Mouse (Mus musculus): ENCODE results near the gene Ccdc102a.

The Ccdc102a gene

DNA sequence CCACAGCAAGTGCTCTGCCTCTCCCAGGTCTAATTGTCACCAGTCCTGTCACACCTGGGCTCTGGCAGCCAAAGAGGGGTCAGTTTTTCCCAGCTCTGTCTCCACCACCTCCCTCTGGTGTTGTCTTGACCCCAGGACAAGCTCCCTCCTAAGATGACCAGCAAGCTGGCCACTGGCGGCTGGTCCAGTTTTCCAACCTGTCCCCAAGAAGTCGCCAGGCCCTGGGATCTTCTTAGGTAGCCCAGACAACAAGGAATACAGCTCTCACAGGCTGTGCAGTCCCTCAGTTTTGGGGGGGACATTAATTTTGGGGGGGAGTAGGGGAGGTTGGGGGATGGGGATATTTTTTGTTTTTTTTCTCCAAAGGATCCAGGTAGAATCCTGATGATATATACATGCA, 45.3 kb downstream of the Ccdc102a start:
- no peak for DNase-seq

DNA sequence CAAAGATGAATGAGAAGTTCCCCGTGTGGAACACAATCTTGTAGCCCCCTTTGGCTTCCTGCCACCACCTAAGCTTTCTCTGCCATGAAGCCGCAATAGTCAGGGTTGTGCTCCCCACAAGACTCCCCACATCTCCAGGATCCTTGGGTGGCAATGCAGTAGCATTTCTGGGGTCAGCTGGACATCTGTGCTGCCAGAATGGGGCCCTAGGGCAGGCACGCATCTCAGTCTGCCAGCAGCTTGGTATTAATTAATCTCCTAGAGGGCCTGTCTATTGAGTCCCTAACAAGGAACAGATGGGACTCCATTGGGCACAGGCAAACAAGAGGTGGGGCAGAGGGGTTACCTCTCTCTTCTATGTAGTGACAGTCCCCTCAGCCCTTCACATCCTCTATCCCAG, 45.7 kb downstream of the Ccdc102a start:
- peak; percentile 29 to 63 for DNase-seq

DNA sequence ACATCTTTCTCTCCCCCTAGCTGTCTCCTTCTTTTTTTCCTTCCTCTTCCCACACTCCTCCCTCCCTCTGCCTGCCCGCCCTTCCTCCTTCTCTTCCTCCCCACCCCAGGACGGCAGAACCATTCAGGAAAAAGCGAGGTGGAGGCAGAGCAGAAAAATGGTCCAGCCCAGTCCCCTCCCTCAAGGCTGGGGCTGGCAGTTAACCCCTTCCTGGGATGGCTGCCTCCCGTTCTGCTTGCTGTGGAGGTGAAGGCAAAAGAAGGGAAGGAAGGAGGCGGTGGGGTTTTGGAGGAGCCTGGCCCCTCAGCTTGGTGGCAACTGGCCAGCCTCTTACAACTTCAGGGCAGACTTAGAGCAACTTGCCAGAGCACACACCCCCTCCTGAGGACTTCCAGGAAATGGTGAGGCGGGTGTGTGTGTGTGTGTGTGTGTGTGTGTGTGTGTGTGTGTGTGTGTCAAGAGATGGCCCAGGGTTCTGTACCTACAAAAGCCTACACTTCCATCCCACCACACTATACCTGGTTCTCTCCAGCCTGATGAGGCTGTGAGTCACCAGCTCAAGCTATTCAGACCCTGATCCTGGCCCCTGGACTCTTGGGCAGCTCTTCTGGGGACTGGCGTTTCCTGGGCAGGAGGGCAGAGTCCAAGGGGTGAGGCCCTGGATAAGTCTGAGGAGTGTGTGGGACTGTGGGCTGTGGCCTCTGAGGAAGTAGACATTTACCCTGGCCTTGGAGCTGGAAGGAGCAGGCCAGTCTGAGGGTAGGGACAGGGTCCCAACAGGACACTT, 46.6 kb downstream of the Ccdc102a start:
- DNase-seq = peak; percentile 70 to 93

DNA sequence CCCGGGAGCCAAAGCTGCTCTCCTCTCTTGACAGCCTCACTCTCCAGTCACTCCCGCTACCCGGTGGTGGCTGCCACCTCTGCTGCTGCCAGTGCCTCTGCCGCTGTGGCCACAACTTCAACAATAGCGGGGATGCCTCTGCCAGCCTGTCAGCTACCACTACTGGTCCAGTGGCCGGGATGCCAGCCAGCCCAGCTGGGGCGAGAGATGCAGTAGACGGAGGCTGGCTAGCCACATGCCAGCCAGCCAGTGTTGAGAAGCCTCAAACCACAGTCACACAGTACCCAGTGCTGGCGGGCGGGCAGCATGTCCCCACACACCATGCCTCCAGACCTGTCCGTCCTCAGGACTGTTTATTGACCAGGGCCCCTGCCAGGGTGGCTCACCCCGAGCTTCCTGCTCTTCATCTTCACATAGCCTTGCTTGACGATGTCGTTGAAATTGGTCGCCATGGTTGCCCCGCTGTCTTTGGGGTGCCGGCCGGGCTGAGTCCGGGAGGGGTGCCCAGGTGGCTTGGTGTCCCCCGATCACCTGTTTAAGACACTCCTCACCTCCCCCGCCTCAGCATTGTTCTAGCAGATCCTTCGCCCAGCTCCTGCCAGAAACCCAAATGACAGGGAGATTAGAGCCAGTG, 47.3 kb downstream of the Ccdc102a start:
- DNase-seq = peak; percentile 27 to 62

DNA sequence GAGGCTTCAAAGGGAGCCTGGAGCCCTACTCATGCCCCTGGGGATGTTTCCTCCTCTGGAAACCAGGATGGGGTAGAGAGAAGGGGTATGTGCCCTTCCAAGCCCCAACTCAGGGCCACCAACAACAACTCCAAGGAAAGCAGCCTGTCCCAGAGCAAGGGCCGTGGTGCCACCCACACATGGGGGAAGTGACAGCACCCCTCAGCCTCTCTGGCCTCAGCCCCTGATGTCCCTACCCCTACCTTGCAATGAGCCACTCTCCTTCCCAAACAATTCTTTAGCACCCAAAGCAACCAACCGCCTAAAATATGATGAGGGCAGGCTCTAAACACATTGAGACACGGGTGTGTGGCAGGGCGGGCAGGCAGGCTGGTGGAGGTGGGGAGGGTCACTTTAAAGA, 47.9 kb downstream of the Ccdc102a start:
- no peak for DNase-seq

DNA sequence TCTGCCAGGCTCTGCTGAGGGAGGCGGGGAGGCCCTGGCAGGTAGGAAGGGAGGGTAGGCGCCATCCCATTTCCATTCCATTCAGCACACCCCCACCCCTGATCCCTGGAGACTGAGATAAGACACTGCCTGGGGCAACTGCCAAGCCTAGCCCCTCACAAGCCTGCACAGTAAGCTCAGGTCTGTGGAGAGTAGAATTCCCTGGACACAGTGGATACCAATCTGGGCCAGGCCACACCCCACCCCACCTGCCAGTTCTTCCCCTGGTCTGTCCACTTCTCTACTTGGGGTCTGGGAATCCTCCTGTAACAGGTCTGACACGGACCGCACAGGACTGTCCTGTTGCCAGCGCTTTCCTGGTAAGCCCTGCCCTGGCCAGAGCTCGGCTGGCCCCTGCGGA, 48.8 kb downstream of the Ccdc102a start:
- DNase-seq = no peak

DNA sequence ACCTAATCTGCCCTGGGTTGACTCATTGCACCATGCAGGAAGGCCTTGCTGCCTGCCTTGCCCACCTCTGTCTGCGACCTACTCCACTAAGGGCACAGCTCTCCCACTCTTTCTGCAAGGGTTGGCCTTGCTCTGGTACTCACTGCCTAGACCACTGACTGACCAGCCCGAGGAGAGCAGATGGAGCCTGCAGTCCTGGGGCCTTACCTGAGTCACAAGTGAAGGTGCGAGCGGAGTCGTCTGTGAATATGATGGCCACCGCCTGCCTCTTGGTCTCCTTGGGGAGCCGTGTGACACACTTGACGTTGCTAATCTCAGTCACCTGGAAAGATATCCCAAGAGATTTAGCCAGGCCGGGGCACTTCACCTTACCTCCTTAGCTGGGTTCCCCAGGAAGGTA, 51.0 kb downstream of the Ccdc102a start:
- peak in 1 of 2 experiments; percentile 36 for DNase-seq

DNA sequence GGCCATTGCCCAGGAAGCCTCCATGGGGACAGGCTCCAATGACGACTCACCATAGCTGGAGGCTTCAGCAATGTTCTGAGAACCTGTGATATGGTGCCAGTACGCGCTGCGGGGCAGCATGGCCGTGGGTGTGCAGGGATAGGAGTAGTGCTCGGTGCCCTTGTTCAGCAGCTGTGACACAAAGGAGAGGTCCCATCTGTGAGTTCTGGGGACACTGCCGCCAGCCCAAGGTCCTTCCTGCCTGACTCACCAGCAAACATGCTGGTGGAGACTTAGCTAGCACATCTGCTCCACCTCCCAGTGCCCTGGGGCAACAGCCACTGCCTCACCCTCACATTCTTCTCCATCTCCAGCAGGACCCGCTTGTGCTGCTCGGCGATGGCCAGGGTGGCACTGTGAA, 52.6 kb downstream of the Ccdc102a start:
- peak in 1 of 2 experiments; percentile 32 for DNase-seq

DNA sequence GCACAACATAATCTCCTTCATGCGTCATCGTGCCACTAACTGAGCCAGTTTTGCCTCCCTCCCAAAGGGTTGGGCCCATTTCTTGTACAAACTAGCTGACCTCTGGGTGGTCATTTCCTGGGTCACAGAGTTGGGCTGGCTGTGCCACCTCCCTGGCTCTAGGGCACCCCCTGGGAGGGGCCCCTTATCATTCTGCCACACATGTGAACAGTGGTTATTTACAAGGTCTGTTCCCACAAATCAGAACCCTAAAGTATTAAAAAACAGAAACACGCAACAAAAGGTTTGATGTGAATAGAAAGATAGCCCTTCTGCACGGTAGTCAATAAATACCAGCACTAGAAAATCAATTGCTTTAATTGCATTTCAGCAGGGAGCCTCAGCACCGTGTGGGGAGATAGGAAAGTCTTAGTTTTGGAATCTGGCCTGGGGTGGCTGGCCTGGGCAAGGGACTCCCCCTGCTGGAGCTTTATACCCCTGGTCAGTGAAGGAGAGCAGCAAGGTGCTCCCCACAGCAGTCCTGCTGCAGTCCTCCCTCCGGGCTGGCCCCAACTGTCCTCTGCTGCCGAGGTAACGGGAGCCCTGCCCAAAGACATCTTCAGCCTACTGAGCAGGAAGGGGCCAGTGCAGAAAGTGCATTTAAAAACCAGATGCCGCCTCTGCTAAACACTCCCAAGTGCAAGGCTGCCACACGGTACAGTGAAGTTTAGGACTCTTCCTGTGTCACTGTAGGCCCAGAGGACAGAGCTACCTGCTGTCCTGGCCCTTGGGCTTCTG, 53.8 kb downstream of the Ccdc102a start:
- DNase-seq = peak in 1 of 2 experiments; percentile 36

DNA sequence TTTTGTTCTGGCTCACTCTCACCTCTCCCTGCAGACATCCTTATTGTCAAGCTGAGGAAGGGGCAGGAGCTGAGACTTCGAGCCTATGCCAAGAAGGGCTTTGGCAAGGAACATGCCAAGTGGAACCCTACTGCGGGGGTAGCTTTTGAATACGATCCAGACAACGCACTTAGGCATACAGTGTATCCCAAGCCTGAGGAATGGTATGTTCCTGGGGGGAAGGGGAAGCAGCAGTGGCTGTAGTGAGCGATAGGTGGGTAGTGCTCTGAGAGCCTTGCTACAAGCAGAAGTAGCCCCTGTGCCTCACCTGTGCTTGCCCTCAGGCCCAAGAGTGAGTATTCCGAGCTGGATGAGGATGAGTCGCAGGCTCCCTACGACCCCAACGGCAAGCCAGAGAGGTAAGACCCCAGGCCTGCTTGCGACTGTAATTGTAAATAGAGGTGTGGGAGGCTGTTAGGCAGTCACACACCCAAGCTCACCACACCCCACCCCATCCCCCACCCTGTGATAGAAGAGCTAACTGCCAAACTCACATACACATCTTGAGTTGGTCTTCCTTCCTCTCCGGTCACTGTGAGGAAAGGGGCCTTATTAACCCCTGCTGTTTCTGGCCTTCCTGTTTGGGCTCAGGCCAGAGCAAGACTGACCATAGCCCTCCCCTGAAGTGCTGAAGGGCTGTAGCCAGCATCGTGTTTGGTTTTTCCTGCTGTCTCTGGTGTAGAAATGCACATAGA, 55.2 kb downstream of the Ccdc102a start:
- peak in 1 of 2 experiments; percentile 48 for DNase-seq

DNA sequence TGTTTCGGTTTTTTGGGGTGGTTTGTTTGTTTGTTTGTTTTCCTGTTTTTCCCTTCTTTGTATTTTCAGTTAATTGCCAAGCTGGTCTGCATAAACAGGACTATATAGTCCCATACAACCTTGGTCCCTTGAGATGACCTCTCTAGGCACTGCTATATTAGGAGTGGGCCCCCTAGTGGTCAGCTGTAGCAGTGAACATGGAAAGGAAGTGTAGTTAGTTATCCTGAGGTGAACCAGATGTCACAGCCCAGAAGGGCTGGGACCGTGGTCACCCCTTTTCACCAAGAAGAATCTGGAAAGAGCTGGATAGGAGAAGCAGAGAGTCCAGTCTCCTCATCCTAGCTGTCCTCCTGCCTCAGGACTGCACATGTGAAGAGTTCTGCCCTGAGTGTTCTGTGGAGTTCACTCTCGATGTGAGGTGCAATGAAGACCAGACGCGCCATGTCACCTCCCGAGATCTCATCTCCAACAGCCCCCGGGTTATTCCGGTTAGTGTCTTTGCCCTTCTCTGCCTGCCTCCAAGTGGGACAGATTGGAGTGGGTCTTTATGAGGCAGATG, 56.5 kb downstream of the Ccdc102a start:
- DNase-seq = peak; percentile 85 to 88

DNA sequence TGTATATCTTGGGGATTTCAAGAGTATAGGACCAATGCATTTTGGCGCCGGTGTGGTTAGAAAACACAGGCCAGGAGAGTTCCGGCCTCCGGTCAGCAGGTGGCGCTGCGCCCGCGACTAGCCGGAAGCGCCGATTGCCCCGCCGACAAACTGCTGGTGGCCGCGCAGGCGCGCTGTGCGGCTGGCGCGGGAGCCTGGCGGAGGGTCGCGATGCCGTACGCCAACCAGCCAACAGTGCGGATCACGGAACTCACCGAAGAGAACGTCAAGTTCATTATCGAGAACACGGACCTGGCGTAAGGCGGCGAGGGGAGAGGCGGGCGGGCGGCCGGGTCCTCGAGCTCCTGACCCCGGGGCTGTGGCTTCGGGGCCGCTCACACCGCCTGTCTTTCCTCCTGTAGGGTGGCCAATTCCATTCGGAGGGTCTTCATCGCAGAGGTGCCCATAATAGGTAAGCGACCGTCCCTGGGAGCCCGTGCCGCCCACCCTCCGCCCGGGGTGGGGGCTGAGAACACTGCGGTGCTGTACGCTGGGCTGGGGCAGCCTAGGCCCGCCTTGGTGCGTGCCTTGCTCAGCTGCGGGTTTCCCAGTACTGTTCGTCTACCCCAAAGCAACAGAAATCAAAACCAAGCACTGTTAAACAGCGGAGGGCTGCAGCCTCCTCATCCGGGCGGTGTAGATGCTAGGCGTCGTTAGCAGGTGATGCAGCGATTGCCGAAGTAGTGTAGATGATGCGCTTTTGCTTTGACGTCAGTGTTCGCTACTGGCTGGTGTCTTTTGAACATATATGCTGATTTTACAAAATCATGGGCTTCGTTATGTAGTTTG, 60.3 kb downstream of the Ccdc102a start, which contains the start of gene Polr2c:
Polr2c (plus strand) TSS at position 105 of the 828 bp plus-strand sequence.
- peak; percentile 91 to 92 for DNase-seq

DNA sequence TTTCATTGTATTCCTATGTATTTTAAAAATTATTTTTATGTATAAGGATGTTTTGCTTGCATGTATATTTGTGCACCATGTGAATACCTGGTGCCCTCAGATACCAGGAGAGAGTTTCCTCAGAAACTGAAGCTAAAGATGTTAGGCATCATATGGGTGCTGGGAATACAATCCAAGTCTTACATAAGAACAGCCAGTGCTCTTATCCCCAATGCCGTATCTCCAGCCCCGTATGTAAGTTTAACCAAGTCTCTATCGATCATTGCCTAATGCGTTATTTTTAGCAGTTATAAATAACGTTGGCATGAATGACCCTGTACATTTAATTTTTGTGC, 60.9 kb downstream of the Ccdc102a start:
- no peak for DNase-seq

DNA sequence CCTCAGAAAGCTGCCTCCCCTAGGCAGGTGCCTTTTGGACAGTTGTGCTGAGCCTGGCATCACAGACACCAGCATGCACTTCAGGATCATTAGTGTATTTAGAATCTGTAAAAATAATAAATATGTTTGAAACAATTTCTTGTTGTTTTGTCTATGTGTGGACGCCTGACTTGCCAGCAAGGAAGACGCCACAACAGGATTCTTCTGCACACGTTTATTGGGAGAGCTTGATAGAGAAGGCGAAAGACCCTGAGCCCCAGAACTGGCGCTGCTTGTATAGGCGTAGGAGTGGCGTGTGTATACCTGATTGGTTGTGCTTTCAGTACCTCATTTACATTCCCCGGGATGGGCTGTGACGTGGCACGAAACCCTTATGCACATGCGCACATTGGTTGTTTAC, 63.1 kb downstream of the Ccdc102a start:
- peak in 1 of 2 experiments; percentile 16 for DNase-seq

Data from kidney, postnatal 25 days (tissue).